Mouse (Mus musculus): ENCODE results near the gene Sord.

The Sord gene

DNA sequence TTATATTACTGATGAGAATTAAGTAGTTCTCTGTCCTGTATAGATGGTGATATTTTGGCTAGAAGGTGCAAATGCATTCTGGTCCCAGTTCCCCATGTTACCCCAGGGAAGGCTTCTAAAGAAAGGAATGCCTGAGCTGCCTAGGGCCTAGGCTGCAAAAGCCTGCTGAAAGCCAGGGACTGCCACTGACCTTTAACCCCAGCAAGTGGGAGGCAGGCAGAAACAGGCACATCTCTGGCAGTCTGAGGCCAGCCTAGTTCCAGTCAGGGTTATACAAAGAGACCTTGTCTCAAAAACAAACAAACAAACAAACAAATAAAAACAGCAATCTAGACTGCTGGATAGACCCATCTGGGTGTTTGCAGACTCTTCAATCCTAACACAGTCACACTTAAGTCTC lies 6.2 kb downstream of the Sord start:
- no peak for DNase-seq (ENCODE audit: low spot score)

DNA sequence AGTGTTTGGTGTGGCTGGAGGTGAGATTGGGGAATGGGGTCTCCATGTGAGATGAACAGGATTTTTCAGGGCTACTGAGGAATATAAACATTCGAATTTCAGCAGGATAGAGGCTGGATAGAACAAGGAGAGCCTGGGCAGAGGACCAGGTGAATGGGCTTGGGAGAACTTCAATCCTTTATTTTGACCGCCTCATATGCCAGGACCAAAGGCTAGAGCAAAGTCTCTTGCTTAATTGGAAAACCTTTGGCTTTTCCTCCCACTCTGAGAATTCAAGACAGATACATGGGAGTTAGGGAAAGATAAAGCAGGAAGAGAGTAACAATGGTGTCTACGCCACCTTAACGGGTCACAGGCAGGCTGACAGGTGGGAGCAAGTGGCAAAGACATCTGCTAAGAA lies 6.7 kb downstream of the Sord start:
- no peak for DNase-seq (ENCODE audit: low spot score)

DNA sequence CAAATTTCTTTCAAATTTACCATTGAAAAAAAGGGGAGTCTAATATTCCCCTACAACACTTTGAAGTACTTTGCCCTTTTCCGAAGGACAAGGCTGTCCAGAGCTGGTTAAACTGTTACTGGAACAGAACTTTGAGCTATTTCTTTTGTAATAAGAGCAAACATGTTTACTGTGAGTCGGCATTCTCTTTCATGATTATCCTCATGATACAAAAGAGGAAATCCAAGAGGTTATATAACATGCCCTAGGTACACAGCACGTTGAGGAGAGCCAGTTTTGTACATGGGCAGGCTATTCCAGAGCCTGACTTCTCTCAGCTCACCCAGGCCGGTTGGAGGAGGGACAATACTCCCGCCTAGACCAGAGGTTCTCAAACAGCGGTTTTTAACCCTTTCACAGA lies 7.4 kb downstream of the Sord start:
- no peak for DNase-seq (ENCODE audit: low spot score)

DNA sequence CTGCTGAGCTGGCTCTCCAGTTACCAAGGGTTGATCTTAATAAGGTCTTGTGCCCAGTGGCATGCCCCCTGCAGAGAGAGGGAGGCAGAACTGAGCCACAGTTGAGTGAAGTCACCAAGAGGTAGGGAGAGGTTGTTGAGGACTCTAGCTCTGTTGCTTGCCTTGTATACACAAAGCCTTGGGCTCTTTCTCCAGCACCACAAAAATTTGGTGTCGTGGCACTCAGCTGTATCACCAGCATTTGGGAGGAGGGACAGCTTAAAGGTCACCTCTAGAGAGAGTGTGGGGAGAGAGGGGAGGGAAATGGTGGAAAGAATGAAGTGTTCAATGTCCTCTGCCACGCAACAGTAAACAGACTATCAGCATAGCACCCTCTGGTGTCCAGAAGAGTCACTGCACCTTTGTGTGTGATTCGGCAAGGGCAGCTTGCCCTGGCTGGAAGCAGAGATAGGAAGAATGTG lies 9.2 kb downstream of the Sord start:
- peak; percentile 17 for DNase-seq (ENCODE audit: low spot score)

DNA sequence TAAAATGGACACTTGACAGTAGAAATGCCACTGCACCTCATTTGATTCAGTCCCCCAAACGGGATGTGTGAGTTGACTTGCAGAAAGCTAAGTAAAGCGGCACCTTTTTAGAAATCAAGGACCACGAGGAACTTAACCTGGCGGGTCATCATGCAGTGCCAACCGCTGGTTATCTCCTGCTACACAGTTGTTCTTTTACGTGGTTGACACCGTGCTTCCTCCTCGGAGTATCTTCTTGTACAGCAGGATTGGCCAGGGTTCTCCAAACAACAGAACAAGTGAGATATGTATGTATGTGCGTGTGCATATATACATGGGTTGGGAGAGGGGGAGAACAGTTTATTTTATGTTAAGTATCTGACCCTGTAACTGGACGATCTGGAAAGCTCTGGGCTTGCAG lies 13.2 kb downstream of the Sord start:
- DNase-seq (ENCODE audit: low spot score) = no peak

DNA sequence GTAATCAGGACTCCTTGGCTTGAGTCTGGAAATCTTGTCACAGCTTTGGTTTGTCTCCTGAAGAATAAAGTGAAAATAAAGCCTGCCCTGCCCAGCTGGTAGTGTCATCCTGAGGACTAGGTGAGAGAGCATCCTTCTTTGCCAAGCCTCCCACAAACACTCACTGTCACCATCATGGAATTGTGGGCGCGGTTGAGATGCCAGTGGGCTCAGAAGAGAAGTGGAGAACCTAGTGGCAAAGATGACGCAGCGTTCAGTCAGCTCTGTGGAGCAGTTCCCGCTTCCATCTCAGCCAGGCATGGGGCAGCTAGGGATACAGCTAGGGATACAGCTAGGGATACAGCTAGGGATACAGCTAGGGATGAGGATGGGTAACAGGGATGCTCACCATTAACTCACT lies 21.4 kb downstream of the Sord start:
- DNase-seq (ENCODE audit: low spot score) = no peak

DNA sequence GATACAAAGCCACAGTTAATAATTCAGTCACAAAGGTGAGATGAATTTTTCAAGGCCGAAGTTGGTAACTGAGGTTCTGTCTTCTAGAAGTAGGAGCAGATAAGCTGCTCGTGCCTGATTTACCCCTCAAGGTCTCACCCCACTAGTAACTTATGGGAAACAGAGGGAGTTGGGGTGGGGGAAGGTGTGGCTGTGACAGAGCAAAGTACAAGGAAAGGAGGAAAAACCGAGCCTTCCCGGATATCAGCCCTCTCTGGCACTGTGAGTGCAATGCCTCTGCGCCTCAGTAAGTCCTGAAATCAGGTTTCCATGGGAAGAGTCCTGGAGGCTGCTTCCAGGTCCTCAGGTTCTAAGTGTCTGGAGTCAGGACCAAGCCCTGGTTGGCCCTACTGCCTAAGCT lies 26.2 kb downstream of the Sord start:
- DNase-seq (ENCODE audit: low spot score) = no peak

DNA sequence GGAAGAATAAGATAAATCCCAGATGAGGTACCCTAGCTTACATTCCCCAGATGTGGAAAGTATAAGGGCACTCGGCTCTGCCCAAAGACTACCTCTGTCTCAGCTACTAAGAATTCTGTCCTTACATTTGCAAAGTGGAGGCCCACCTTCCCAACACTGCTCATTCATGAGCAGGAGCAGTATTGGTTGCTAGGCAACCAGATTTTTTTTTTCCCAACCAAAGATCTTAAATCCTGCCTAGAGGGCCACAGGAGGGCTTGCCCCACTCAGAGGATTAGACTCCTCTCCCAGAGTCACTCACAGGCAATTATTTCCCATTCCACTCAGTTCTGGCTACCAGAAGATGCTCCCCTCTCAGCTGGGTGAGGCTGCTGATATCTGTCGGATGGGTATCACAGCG lies 30.1 kb downstream of the Sord start:
- no peak for DNase-seq (ENCODE audit: low spot score)

DNA sequence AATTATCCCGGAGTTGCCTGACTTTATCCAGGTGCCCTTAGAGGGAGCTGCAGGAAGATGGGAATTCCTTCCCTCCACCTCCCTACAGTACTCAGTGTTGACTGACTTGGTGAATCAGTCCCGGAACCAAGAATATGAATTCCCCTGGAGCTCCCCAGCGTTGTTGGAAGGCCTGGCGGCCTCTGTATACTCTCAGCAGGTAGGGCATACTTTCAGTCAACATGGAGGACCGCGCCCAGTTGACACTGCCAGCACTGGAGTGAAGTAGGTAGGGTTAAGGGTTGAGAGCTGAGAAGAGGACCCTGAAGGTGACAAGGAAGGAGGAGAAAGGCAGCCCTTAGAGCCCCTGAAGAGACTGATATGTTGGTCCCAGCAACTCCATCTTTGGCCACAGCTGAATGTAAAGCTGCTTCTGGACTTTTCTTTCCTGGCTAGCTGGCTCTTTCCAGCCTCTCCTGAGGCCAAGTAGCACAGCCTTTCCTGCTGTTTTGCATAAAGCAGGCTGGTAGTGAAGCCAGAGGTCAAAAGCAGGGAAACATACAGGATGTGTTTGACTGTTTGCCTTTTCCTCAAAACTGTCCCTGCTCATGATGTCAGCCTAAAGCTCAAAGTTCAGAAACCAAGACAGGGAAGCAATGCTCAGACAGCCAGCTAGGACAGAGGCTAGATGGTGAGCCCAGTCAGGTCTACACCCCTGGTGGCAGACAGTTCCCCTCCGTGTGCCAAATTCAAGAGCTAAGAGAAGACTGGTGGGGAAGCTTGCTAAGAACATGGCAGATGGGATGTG lies 32.1 kb downstream of the Sord start:
- no peak for DNase-seq (ENCODE audit: low spot score)

DNA sequence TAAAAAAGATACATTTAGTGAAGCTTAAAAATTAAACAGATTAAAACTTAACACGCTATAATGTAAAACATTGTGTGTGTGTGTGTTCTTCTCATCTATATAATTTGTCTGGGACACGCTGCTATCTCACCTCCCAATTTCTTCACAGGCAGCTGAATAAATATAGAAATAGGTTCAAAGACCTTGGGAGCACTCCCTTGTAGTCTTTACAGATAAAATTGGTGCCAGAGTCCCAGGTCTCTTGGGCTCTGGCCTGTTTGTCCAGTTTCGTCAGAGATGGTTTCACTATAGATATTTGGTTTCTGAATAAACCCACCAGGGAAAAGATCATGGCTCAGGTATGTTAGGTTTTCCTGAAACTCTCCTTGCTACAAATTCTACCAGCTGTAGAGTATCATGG lies 44.2 kb downstream of the Sord start:
- DNase-seq (ENCODE audit: low spot score) = no peak

DNA sequence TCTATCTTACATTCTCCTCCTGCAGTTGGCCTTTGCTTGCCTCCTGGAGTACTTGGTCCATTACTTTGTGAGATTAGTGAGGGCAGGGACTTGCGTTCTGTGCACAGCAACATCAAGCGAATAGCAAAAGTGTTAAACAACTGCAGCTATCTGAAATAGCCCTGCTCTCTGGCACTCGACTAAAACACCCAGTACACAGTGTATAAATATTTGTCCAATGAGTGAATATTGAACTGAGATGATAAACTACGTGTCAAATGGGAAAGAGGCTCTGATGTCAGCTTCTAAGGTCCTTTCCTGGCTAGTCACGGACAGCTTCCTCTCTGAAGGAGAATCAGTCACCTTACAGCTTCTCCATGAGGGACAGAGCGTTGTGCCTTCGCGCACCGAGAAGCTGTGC lies 49.5 kb downstream of the Sord start:
- no peak for DNase-seq (ENCODE audit: low spot score)

DNA sequence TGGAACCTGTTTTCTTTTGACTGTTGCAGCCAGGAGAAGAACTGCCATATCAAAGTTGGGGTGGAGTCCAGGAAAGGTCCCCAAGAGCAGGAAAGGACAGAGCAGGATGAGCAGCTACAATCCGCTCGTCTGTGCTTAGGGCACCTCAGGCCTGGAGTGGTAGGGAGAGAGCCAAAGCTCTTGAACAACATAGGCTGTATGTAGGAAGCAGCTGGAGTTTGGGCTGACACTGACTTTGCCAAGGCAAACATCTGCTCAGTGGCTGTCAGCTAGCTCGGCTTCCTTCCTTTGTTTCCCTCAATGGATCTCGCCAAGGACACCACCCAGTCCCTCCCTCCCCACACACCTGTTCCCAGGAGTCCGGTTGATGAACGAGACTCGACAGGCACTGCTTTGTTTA lies 51.6 kb downstream of the Sord start:
- no peak for DNase-seq (ENCODE audit: low spot score)

DNA sequence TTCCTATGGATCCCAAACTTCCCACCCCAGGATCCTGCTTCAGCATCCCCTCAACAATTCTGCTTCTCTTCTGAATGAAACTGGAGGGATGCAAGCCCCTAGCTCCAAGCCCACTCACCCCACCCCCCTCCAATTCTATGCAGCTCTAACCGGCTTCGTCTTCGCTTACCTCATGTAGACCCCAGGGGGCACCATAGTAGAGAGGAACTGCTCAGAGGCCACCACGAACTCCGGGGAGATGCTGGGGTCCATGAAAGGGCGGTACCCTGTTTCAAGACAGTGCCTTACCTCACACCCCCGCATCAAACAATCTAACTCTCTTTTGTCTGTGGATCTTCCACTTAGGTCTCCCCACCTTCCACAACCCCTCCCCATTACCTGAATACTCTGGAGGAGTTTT lies 60.4 kb downstream of the Sord start:
- DNase-seq (ENCODE audit: low spot score) = no peak

DNA sequence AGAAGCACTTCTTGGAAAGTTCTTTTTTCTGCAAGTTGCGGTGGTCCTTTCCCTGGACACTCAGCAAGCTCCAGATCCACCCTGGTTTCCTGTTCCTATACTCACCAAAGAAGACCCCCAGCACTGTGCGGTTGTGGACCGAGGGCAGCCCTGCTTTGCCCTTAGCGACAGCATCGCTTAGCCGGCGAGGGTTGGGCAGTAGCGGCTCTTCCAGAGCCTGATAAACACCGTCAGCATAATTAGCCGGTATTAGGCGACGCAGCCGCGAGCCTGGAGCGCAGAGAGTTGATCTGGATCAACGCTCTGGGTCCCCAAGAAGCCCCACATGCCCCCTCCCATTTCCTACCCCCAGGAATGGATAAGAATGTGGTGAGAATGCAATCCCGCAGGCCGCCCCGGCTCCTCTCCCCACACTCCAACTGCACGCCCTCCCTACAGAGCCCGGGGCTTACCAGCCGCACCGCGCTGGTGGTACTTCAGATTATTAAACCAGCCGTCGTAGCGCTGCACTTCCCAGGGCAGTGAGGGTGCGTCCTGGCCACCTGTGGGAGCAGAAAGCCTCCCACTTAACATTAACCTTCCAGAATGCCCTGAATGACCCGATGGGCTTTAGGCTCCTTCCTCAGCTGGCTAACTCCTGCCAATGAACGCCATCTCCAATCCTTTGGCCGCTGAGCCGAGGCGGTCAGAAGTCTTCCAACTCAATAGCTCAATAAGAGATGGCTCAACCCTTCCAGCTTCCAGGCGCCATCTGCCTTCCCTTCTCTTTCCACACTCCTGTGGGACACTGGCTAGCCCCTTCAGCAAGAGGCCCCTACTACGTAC lies 62.9 kb downstream of the Sord start:
- no peak for DNase-seq (ENCODE audit: low spot score)

DNA sequence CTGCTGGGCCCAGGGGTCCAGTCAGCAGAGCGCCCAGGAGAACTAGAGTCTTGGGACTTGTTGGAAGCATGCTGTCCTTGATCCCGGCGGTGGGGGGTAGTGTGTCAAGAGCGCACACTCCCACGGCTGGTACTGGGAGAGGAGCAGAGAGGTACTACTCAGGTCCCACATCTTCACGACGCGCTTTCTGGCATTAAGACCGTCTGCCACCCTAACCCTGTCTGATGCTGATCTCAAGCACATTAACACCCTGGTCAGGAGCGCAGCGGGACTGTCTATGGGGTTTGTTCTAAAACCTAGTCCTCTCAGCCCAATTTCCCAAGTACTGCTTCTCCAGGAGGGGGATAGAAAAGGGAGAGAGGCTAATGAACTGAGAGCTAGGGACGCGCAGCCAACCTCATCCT lies 63.5 kb downstream of the Sord start, which contains the start of gene Duox2:
Gene Duox2 (minus strand): TSS at position 354 of the 404 bp plus-strand sequence.
- no peak for DNase-seq (ENCODE audit: low spot score)

DNA sequence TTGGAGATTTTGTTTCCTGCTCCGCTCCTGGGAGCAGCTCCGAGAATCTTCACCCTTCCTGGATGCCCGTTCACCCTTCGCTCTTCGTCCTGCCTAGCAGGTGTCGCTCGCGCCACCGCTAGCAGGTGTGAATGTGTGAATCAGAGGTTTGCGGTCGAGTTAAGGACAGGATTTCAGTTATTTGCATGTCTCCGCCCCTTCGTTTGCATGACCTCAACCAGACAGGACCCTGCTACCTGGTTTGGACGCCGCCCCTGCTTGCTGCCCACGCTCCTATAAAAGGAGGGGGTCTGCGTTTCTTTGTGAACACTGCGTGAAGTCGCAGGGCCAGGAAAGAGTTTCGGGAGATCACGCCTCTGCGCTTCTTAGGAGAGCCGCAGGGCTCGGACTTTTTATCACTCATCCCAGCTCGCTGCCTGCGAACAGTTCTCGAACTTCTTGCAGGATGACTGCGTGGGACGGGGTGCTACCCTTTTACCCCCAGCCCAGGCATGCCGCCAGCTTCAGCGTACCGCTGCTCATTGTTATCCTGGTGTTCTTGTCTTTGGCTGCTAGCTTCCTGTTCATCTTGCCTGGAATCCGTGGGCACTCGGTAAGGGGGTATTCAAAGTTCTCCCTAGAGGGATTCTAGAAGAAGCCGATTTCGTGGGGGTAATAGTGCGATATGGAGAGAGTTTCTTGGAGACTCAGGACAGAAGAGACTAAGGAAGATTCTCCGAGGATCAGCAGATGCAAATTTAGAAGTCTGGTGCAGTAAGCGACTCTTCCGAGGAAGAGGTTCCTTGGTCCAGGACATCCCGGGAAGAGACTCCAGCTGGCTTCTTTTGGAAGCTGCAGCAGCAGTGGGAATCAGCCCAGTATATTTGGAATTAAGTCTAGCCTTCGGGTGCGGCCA lies 64.3 kb downstream of the Sord start, which contains the start of gene Duoxa2:
Gene Duoxa2 (plus strand): TSS at position 305 of the 895 bp plus-strand sequence.
- no peak for DNase-seq (ENCODE audit: low spot score)

DNA sequence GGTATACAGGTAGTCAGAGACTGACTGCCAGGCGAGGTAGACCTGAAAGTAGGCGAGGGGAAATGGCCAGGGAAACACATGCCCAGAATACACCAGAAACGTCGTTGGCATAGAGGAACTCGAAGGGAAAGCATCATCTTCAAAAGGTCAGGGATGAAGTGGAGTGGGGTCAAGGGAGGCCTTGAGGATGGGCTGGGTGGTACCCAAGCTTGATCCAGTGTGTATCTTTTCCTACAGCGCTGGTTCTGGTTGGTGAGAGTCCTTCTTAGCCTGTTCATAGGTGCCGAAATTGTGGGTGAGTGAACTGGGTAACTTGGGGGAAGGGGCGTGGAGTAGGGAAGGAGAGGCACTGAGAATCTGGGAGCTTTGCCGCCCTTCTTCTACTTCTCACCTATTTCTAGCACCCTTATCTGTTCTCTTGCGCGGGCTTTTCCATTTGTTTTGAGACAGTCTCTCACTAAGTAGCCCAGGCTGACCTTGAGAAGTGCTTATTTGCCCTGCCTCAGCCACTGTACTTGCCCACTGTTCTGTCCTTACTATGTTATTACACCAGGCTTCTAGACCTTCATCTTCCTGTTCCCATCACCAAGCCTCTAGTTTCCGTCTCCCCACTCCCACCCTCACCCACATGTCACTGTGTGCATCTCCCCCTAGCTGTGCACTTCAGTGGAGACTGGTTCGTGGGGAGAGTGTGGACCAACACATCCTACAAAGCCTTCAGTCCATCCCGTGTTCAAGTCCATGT lies 65.5 kb downstream of the Sord start:
- no peak for DNase-seq (ENCODE audit: low spot score)

DNA sequence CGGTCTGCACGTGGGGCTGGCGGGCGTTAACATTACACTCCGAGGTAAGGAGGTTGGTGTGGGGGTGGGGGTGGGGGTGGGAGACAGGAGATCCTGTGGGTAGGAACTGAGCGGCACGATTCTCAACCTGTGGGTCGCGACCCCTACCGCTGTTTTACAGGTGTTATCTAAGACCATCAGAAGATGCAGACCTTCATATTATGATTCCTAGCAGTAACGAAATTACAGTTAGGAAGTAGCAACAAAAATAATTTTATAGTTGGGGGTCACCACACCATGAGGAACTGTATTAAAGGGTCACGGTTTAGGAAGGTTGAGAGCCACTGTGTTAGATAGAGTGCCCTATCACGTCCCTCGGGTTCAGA lies 66.1 kb downstream of the Sord start:
- DNase-seq (ENCODE audit: low spot score) = no peak

DNA sequence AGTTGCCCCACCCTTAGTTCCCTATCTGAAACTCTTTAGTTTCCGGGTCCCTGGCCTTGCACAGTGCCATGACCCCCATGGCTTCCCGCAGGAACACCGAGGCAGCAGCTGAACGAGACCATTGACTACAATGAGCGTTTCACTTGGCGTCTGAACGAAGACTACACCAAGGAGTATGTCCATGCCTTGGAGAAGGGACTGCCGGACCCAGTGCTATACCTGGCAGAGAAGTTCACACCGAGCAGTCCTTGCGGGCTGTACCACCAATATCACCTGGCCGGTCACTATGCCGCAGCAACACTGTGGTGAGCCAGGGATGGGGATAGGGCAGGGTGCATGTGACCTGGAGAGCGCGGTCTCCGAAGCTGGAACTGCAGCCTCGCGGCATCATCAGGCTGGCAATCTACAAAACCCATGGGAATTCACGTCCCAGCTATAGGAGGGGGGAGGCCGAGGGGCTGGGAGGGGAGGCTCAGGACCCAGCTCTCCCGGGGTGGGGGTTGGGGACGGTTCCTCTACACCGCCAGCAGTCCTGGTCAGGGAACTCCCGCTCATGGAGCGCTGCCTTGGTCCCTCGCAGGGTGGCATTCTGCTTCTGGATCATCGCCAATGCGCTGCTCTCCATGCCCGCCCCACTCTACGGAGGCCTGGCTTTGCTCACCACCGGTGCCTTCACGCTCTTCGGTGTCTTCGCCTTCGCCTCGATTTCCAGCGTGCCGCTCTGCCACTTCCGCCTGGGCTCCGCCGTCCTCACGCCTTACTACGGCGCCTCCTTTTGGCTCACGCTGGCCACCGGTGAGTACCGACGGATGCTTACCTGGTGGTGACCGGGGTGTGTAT lies 66.8 kb downstream of the Sord start:
- DNase-seq (ENCODE audit: low spot score) = no peak

DNA sequence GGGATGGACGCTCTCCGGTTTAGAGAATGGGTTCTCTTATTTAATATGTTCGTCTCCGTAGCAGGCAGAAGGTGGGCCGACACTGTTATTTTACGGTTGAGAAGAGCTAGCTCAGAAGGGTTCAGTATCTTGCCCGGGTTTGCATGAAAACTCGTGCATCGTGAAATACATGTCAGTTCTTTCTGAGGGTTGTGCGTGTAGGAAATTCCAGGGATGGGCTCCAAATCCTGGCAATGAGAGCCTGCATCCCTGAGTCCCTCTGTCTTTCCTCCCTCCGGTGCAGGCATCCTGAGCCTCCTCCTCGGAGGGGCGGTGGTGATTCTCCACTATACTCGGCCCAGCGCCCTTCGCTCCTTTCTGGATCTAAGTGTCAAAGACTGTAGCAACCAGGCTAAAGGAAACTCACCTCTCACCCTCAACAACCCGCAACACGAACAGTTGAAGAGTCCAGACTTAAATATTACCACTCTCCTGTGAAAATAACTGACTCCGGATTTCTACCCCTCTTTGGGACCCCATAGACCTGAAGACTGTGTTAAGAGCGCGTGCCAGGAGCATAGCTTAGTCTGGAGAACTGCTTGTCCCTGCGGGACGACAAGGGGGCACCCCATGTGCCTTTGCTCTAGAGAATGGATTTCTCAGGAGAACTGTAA lies 67.5 kb downstream of the Sord start:
- DNase-seq (ENCODE audit: low spot score) = no peak
